ENCODE assay signal across 8 mouse cellular contexts in the genomic region with DNA sequence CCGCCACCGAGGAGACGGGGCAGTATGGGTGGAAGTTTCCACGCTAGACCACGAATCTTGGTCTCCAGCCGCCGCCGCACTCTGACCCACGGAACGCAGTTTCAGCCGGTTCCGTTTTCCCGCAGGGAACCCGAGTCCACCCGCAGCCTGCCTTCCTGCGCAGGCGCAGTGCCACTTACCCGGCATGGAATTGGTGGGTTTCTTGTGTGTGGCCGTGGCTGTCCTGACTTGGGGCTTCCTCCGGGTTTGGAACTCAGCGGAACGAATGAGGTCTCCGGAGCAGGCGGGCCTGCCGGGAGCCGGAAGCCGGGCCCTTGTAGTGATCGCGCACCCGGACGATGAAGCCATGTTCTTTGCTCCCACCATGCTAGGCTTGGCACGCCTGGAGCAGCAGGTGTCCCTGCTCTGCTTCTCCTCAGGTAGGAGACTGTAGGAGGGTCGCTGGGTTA. TPM values are rescaled to one million over a fixed set of nuclear protein-coding genes. Genes with fewer than 3 reads are reported as not detected.
A peak's percentile ranks its signal among the peaks of the same experiment; 100 is the strongest.
DNase-seq lines count a peak whose midpoint lies in the region; ATAC-seq and TF ChIP-seq lines count a peak whose summit lies in the region.

A gene (plus strand): TSS at position 185 of the 449 bp plus-strand sequence.
A gene (minus strand): TSS at position 266 of the 449 bp plus-strand sequence.

- H3K27ac ChIP-seq in cerebellum, adult 2 months (ENCODE audit: insufficient read depth, low read length): peak within 1 kb of the TSS; percentile 90
- H3K27ac ChIP-seq in lung, embryonic 15.5 days: peak within 1 kb of the TSS; percentile 98
- peak within 1 kb of the TSS; percentile 70 for H3K27ac ChIP-seq in olfactory bulb, adult 2 months (ENCODE audit: insufficient read depth, low read depth, low read length)

- peak; percentile 66 to 68 for ATAC-seq in hematopoietic stem cell, adult 5-6 weeks (replicated peaks in 1 of 2; ENCODE audit: insufficient read depth in 1 of 2, low FRiP score in 2 of 2, low TSS enrichment in 1 of 2, low read depth in 1 of 2, poor library complexity in 2 of 2, severe bottlenecking in 2 of 2)
- ATAC-seq in lung, embryonic 15.5 days (ENCODE audit: borderline replicate concordance, extremely low read depth, low FRiP score, low TSS enrichment): peak; percentile 65

- no peaks in the 10 kb centered on the region for H3K4me1 ChIP-seq in cerebellum, adult 2 months (ENCODE audit: control insufficient read depth, insufficient read depth, low read length)
- H3K4me1 ChIP-seq in lung, embryonic 15.5 days: peaks cover 10% of the 10 kb centered on the region
- peaks cover 2% of the 10 kb centered on the region; the same call in 1 of the 2 replicates for H3K4me1 ChIP-seq in olfactory bulb, adult 2 months (ENCODE audit: control insufficient read depth, insufficient read depth, low read length)

- peak; percentile 60; the same call in 1 of the 2 replicates for TF ChIP-seq POLR2A in cerebellum, adult 2 months (IDR thresholded peaks at IDR 0.05; ENCODE audit: borderline replicate concordance, insufficient read depth, low read length)
- TF ChIP-seq POLR2A in olfactory bulb, adult 2 months (IDR thresholded peaks at IDR 0.05; ENCODE audit: insufficient read depth, low read depth, low read length): no peak

- H3K4me3 ChIP-seq in cerebellum, adult 2 months (replicated peaks; ENCODE audit: insufficient read depth, low read depth, low read length): peak within 1 kb of the TSS; percentile 60
- H3K4me3 ChIP-seq in lung, embryonic 15.5 days: peak within 1 kb of the TSS; percentile 90
- peak within 1 kb of the TSS; percentile 73 for H3K4me3 ChIP-seq in olfactory bulb, adult 2 months (ENCODE audit: insufficient read depth, low read depth, low read length)

- peak within 1 kb of the TSS; percentile 99 for H3K9ac ChIP-seq in lung, embryonic 15.5 days

- no peaks in the 10 kb centered on the region for H3K9me3 ChIP-seq in lung, embryonic 15.5 days

- under 1% methylated on average over 33 of the region's 33 CpGs for WGBS in cerebellum, adult 2 months
- 0% methylated on average over 33 of the region's 33 CpGs for WGBS in lung, embryonic 15.5 days
- under 1% methylated on average over 33 of the region's 33 CpGs for WGBS in olfactory bulb, adult 2 months

- peak; percentile 78 for DNase-seq in MEL-GATA-1-ER (ENCODE audit: extremely low read depth, low read depth)
- DNase-seq in cerebellum, adult 2 months: peak; percentile 87 to 89
- DNase-seq in forelimb bud, embryonic 11.5 days (ENCODE audit: low read depth, low spot score): peak; percentile 87
- DNase-seq in layer of hippocampus, adult 9-10 months (ENCODE audit: low spot score): peak; percentile 63
- DNase-seq in thymus, adult 18-20 months: peak; percentile 70 to 80

- no peak for TF ChIP-seq CTCF in cerebellum, adult 2 months (IDR thresholded peaks at IDR 0.05; ENCODE audit: borderline replicate concordance, insufficient read depth, low read depth, low read length)
- TF ChIP-seq CTCF in olfactory bulb, adult 2 months (IDR thresholded peaks at IDR 0.05; ENCODE audit: insufficient read depth, low read depth, low read length): no peak

- no peaks in the 10 kb centered on the region; the same call in 1 of the 2 replicates for H3K36me3 ChIP-seq in lung, embryonic 15.5 days

- peak within 1 kb of the TSS; percentile 78 for H3K4me2 ChIP-seq in lung, embryonic 15.5 days

- H3K27me3 ChIP-seq in cerebellum, adult 2 months (ENCODE audit: control insufficient read depth, insufficient read depth, low read length): no peaks in the 10 kb centered on the region
- no peaks in the 10 kb centered on the region for H3K27me3 ChIP-seq in lung, embryonic 15.5 days

RNA-seq across cellular contexts. Expression of the first gene that starts in this region (rescaled TPM):
- polyA plus RNA-seq in cerebellum, adult 2 months (2012; rRNA removed): 7.7 and 9.5 TPM in 2 replicates
- 5.7 and 9.1 TPM in 2 replicates for total RNA-seq in hematopoietic stem cell, adult 5-6 weeks (2017)
- 7.7 and 9.0 TPM in 2 replicates for polyA plus RNA-seq in lung, embryonic 15.5 days (2015; fragmentation: Nextera tagmentation; extraction: Ambion mirVana)
- polyA plus RNA-seq in olfactory bulb, adult 2 months (2012; ENCODE audit: insufficient read depth, insufficient read length, low replicate concordance, missing spikeins): not detected in 2 replicates

RNA-seq across cellular contexts. Expression of the second gene that starts in this region (rescaled TPM):
- polyA plus RNA-seq in cerebellum, adult 2 months (2012; rRNA removed): 132 and 153 TPM in 2 replicates
- 312 and 354 TPM in 2 replicates for total RNA-seq in hematopoietic stem cell, adult 5-6 weeks (2017)
- polyA plus RNA-seq in lung, embryonic 15.5 days (2015; fragmentation: Nextera tagmentation; extraction: Ambion mirVana): 145 and 156 TPM in 2 replicates
- polyA plus RNA-seq in olfactory bulb, adult 2 months (2012; ENCODE audit: insufficient read depth, insufficient read length, low replicate concordance, missing spikeins): 538 TPM in 1 of 2 replicates, not detected in the other

Comparison
In these comparisons a context has a peak if more than half of its experiments do, and no peak if none do; other contexts are left out.
1. Peak in every context shown above with its lines: DNase-seq, ATAC-seq, H3K4me3 ChIP-seq and H3K27ac ChIP-seq.